Mouse (Mus musculus) liver, embryonic 11.5 days (tissue): ENCODE measurements around the gene Pogk. TPM values are rescaled to one million over a fixed set of nuclear protein-coding genes. Genes with fewer than 3 reads are reported as not detected.

Source experiments
- ATAC-seq: fragments of 200-750 bp; cut with Nextera tagmentation; replicated peaks from 2 replicates; pipeline ENCODE4 v1.8.0; 2017; ENCODE audit warnings: moderate number of reproducible peaks, mild to moderate bottlenecking, moderate TSS enrichment, moderate library complexity; ENCODE audit not compliant: low FRiP score
- DNase-seq: peaks from one replicate; pipeline ENCODE4 v3.0.0-alpha.2; 2017; ENCODE audit warnings: low spot score
- H3K27ac ChIP-seq: fragments of 300-500 bp; sonication (generic); 2 replicates; pipeline ENCODE4 v1.5.1; 2014; ENCODE audit warnings: mild to moderate bottlenecking, low read depth, low read length, control low read depth
- H3K27me3 ChIP-seq: fragments of 300-500 bp; sonication (generic); replicated peaks from 2 replicates; pipeline ENCODE4 v1.6.1; 2014; ENCODE audit warnings: low read length, mixed read lengths; ENCODE audit not compliant: control insufficient read depth, insufficient read depth
- H3K36me3 ChIP-seq: fragments of 300-500 bp; sonication (generic); 2 replicates; pipeline ENCODE4 v1.6.1; 2014; ENCODE audit warnings: mild to moderate bottlenecking, low read length, moderate library complexity, mixed read lengths; ENCODE audit not compliant: control insufficient read depth, insufficient read depth
- H3K4me1 ChIP-seq: fragments of 300-500 bp; sonication (generic); replicated peaks from 2 replicates; pipeline ENCODE4 v1.6.1; 2014; ENCODE audit warnings: low read length, mixed read lengths; ENCODE audit not compliant: control insufficient read depth, insufficient read depth
- H3K4me2 ChIP-seq: fragments of 300-500 bp; sonication (generic); 2 replicates; pipeline ENCODE4 v1.6.1; 2014; ENCODE audit warnings: mild to moderate bottlenecking, control low read depth, moderate library complexity
- H3K4me3 ChIP-seq: fragments of 300-500 bp; sonication (generic); 2 replicates; pipeline ENCODE4 v1.5.1; 2014; ENCODE audit warnings: low read depth, low read length, control low read depth
- H3K9ac ChIP-seq: fragments of 300-500 bp; sonication (generic); 2 replicates; pipeline ENCODE4 v1.6.1; 2014; ENCODE audit warnings: low read depth, low read length, control low read depth
- H3K9me3 ChIP-seq: fragments of 300-500 bp; sonication (generic); 2 replicates; pipeline ENCODE4 v1.6.1; 2016; ENCODE audit warnings: low read length, inconsistent platforms, mixed read lengths; ENCODE audit not compliant: control insufficient read depth
- WGBS: fragments of 180-500 bp; shearing (Covaris S2); extraction: QIAGEN DNeasy Blood & Tissue Kit; methylation state at CpG from one replicate; pipeline ENCODE4 v1.1.7; 2014; 5-methylcytosine and 5-hydroxymethylcytosine counted together
- polyA plus RNA-seq: library from polyadenylated mRNA; unstranded; fragments of >200 nt; fragmentation: Nextera tagmentation; extraction: Ambion mirVana; gene quantifications from 2 replicates; pipeline ENCODE4 v1.2.1, GENCODE M21; 2014

Pogk gene
- polyA plus RNA-seq, 1 experiment from 2014 or later = 8.8 TPM

GRCm38 (mm10) chr1:166345602-166346001 lies 64.1 kb downstream of the Pogk start:
- Histone ChIP-seq H3K4me3 (no peak overlapping the region), H3K4me2 (no peak overlapping the region), H3K4me1 (no peaks in the 10 kb centered on the region), H3K9ac (no peak overlapping the region), H3K27me3 (no peaks in the 10 kb centered on the region; the same call in 1 of the 2 replicates), H3K36me3 (no peaks in the 10 kb centered on the region), H3K9me3 (no peaks in the 10 kb centered on the region), H3K27ac (no peak overlapping the region)
- ATAC-seq (no peak), DNase-seq (no peak)
- WGBS = 89% methylated on average over 6 of the region's 6 CpGs

- Histone ChIP-seq H3K9me3 (no peaks in the 10 kb centered on the region), H3K27me3 (no peaks in the 10 kb centered on the region; the same call in 1 of the 2 replicates), H3K4me1 (no peaks in the 10 kb centered on the region), H3K36me3 (no peaks in the 10 kb centered on the region), H3K4me3 (no peak overlapping the region), H3K4me2 (no peak overlapping the region), H3K27ac (no peak overlapping the region), H3K9ac (no peak overlapping the region)
- 77% methylated on average over 8 of the region's 8 CpGs for WGBS
- ATAC-seq = no peak
- DNase-seq = no peak
Observed at GRCm38 (mm10) chr1:166344300-166345077, 65.2 kb downstream of the Pogk start.

GRCm38 (mm10) chr1:166343586-166343985 lies 66.1 kb downstream of the Pogk start:
- no peaks in the 10 kb centered on the region for H3K4me1 ChIP-seq
- DNase-seq (no peak), ATAC-seq (no peak)
- no peak overlapping the region for H3K9ac ChIP-seq
- H3K36me3 ChIP-seq = no peaks in the 10 kb centered on the region
- no peaks in the 10 kb centered on the region for H3K9me3 ChIP-seq
- H3K27ac ChIP-seq = no peak overlapping the region
- H3K4me3 ChIP-seq = no peak overlapping the region
- WGBS = 85% methylated on average over 5 of the region's 5 CpGs
- H3K4me2 ChIP-seq = no peak overlapping the region
- no peaks in the 10 kb centered on the region; the same call in 1 of the 2 replicates for H3K27me3 ChIP-seq

GRCm38 (mm10) chr1:166342539-166342938 lies 67.1 kb downstream of the Pogk start:
- no peak for DNase-seq
- H3K27me3 ChIP-seq = no peaks in the 10 kb centered on the region; the same call in 1 of the 2 replicates
- H3K4me3 ChIP-seq = no peak overlapping the region
- no peaks in the 10 kb centered on the region for H3K9me3 ChIP-seq
- WGBS = 65% methylated on average over 1 of the region's 1 CpGs
- no peak overlapping the region for H3K4me2 ChIP-seq
- H3K4me1 ChIP-seq = no peaks in the 10 kb centered on the region
- no peaks in the 10 kb centered on the region for H3K36me3 ChIP-seq
- no peak overlapping the region for H3K9ac ChIP-seq
- ATAC-seq = no peak
- H3K27ac ChIP-seq = no peak overlapping the region

GRCm38 (mm10) chr1:166342060-166342459 lies 67.6 kb downstream of the Pogk start:
- DNase-seq = no peak
- no peak overlapping the region for H3K27ac ChIP-seq
- H3K27me3 ChIP-seq = no peaks in the 10 kb centered on the region; the same call in 1 of the 2 replicates
- no peak overlapping the region for H3K4me2 ChIP-seq
- no peaks in the 10 kb centered on the region for H3K36me3 ChIP-seq
- no peak for ATAC-seq
- H3K9me3 ChIP-seq = no peaks in the 10 kb centered on the region
- WGBS = 71% methylated on average over 2 of the region's 2 CpGs
- no peak overlapping the region for H3K4me3 ChIP-seq
- H3K9ac ChIP-seq = no peak overlapping the region
- H3K4me1 ChIP-seq = no peaks in the 10 kb centered on the region

- Histone ChIP-seq H3K36me3 (no peaks in the 10 kb centered on the region), H3K9me3 (no peaks in the 10 kb centered on the region), H3K27ac (no peak overlapping the region), H3K27me3 (no peaks in the 10 kb centered on the region), H3K4me2 (no peak overlapping the region), H3K9ac (no peak overlapping the region), H3K4me3 (no peak overlapping the region), H3K4me1 (no peaks in the 10 kb centered on the region)
- no peak for DNase-seq
- WGBS = 79% methylated on average over 6 of the region's 6 CpGs
- ATAC-seq = no peak
Observed at GRCm38 (mm10) chr1:166339110-166339509, 70.6 kb downstream of the Pogk start.

Other genes starting within 250 kb of the Pogk start
- gene Mael, start 171.1 kb downstream of the Pogk start, polyA plus RNA-seq = not detected in 2 replicates
- 0.43 and 0.53 TPM in 2 replicates for gene Ildr2, start 155.7 kb downstream of the Pogk start, polyA plus RNA-seq
- 42.9 and 48.1 TPM in 2 replicates for gene Tada1, start 30.8 kb downstream of the Pogk start, polyA plus RNA-seq
- gene Gm4846, start 87.7 kb upstream of the Pogk start, polyA plus RNA-seq = not detected in 2 replicates
- not detected in 2 replicates for gene Gm4847, start 237.8 kb upstream of the Pogk start, polyA plus RNA-seq